Mouse (Mus musculus): ENCODE results near the gene Olfr91. TPM values are rescaled to one million over a fixed set of nuclear protein-coding genes. Genes with fewer than 3 reads are reported as not detected.

The Olfr91 gene
- polyA plus RNA-seq, 1 experiment = not detected

- TF ChIP-seq REST (IDR thresholded peaks at IDR 0.05; ENCODE audit: insufficient read depth, insufficient read length) = no peak
- no peak for TF ChIP-seq SRF (IDR thresholded peaks at IDR 0.05; ENCODE audit: control insufficient read depth, insufficient read length, low read depth)
- TF ChIP-seq MYOG (IDR thresholded peaks at IDR 0.05; ENCODE audit: control insufficient read depth in 1 of 3, insufficient read depth in 1 of 3, insufficient read length in 2 of 3, low read depth in 2 of 3) = no peak
- TF ChIP-seq POLR2AphosphoS2 (IDR thresholded peaks at IDR 0.05; ENCODE audit: insufficient read length, low read depth) = no peak
- Histone ChIP-seq H3K4me3 (no peak overlapping the region), H3K36me3 (ENCODE audit: control insufficient read depth, insufficient read depth) (no peaks in the 10 kb centered on the region)
Measured at GRCm38 (mm10) chr17:37049570-37050310, 48.3 kb downstream of the Olfr91 start.

GRCm38 (mm10) chr17:37048383-37048782 is 49.7 kb downstream of the Olfr91 start:
- Histone ChIP-seq H3K4me2 (ENCODE audit: low read depth) (no peak overlapping the region), H3K4me3 (no peak overlapping the region), H3K79me2 (ENCODE audit: control insufficient read depth, insufficient read depth) (no peaks in the 10 kb centered on the region), H3ac (ENCODE audit: control insufficient read depth, insufficient read length) (no peak overlapping the region), H3K27me3 (ENCODE audit: control insufficient read depth, insufficient read depth, insufficient read length) (no peaks in the 10 kb centered on the region), H3K36me3 (ENCODE audit: control insufficient read depth, insufficient read depth) (no peaks in the 10 kb centered on the region)
- TF ChIP-seq MAX (IDR thresholded peaks at IDR 0.05; ENCODE audit: low read depth) (no peak), E2F4 (IDR thresholded peaks at IDR 0.05; ENCODE audit: insufficient read depth) (no peak), REST (IDR thresholded peaks at IDR 0.05; ENCODE audit: insufficient read depth, insufficient read length) (no peak), POLR2AphosphoS2 (IDR thresholded peaks at IDR 0.05; ENCODE audit: insufficient read length, low read depth) (no peak), TCF12 (IDR thresholded peaks at IDR 0.05; ENCODE audit: insufficient read depth, poor library complexity, severe bottlenecking) (no peak), CEBPB (IDR thresholded peaks at IDR 0.05; ENCODE audit: insufficient read depth, poor library complexity, severe bottlenecking) (no peak), SRF (IDR thresholded peaks at IDR 0.05; ENCODE audit: control insufficient read depth, insufficient read length, low read depth) (no peak), USF1 (IDR thresholded peaks at IDR 0.05; ENCODE audit: low read depth) (no peak), MYOG (IDR thresholded peaks at IDR 0.05; ENCODE audit: control insufficient read depth in 1 of 3, insufficient read depth in 1 of 3, insufficient read length in 2 of 3, low read depth in 2 of 3) (no peak), TCF3 (IDR thresholded peaks at IDR 0.05; ENCODE audit: insufficient read length, low read depth) (no peak), MYOD1 (IDR thresholded peaks at IDR 0.05; ENCODE audit: control insufficient read depth in 1 of 3, insufficient read length in 2 of 3, low read depth in 2 of 3) (no peak), POLR2A (IDR thresholded peaks at IDR 0.05; ENCODE audit: insufficient read length, low read depth) (no peak)

More at GRCm38 (mm10) chr17:37049570-37050310, 48.3 kb downstream of the Olfr91 start:
- H3K79me2 ChIP-seq (ENCODE audit: control insufficient read depth, insufficient read depth) = no peaks in the 10 kb centered on the region
- no peak overlapping the region for H3K4me2 ChIP-seq (ENCODE audit: low read depth)
- no peaks in the 10 kb centered on the region for H3K27me3 ChIP-seq (ENCODE audit: control insufficient read depth, insufficient read depth, insufficient read length)
- no peak overlapping the region for H3ac ChIP-seq (ENCODE audit: control insufficient read depth, insufficient read length)

- H3K27me3 ChIP-seq (ENCODE audit: control insufficient read depth, insufficient read depth, insufficient read length) = no peaks in the 10 kb centered on the region
- TF ChIP-seq MYOG (IDR thresholded peaks at IDR 0.05; ENCODE audit: control insufficient read depth in 1 of 3, insufficient read depth in 1 of 3, insufficient read length in 2 of 3, low read depth in 2 of 3) = no peak
- TF ChIP-seq POLR2AphosphoS2 (IDR thresholded peaks at IDR 0.05; ENCODE audit: insufficient read length, low read depth) = no peak
- TF ChIP-seq CEBPB (IDR thresholded peaks at IDR 0.05; ENCODE audit: insufficient read depth, poor library complexity, severe bottlenecking) = no peak
- TF ChIP-seq MYOD1 (IDR thresholded peaks at IDR 0.05; ENCODE audit: control insufficient read depth in 1 of 3, insufficient read length in 2 of 3, low read depth in 2 of 3) = no peak
- no peak for TF ChIP-seq POLR2A (IDR thresholded peaks at IDR 0.05; ENCODE audit: insufficient read length, low read depth)
- no peak for TF ChIP-seq TCF3 (IDR thresholded peaks at IDR 0.05; ENCODE audit: insufficient read length, low read depth)
- TF ChIP-seq USF1 (IDR thresholded peaks at IDR 0.05; ENCODE audit: low read depth) = no peak
- TF ChIP-seq MAX (IDR thresholded peaks at IDR 0.05; ENCODE audit: low read depth) = no peak
- no peak for TF ChIP-seq TCF12 (IDR thresholded peaks at IDR 0.05; ENCODE audit: insufficient read depth, poor library complexity, severe bottlenecking)
- no peak for TF ChIP-seq REST (IDR thresholded peaks at IDR 0.05; ENCODE audit: insufficient read depth, insufficient read length)
- no peak for TF ChIP-seq SRF (IDR thresholded peaks at IDR 0.05; ENCODE audit: control insufficient read depth, insufficient read length, low read depth)
- TF ChIP-seq E2F4 (IDR thresholded peaks at IDR 0.05; ENCODE audit: insufficient read depth) = no peak
- no peak overlapping the region for H3ac ChIP-seq (ENCODE audit: control insufficient read depth, insufficient read length)
- no peaks in the 10 kb centered on the region for H3K79me2 ChIP-seq (ENCODE audit: control insufficient read depth, insufficient read depth)
- H3K4me3 ChIP-seq = no peak overlapping the region
- no peak overlapping the region for H3K4me2 ChIP-seq (ENCODE audit: low read depth)
- H3K36me3 ChIP-seq (ENCODE audit: control insufficient read depth, insufficient read depth) = no peaks in the 10 kb centered on the region
Measured at GRCm38 (mm10) chr17:37047981-37048380, 50.1 kb downstream of the Olfr91 start.

DNA sequence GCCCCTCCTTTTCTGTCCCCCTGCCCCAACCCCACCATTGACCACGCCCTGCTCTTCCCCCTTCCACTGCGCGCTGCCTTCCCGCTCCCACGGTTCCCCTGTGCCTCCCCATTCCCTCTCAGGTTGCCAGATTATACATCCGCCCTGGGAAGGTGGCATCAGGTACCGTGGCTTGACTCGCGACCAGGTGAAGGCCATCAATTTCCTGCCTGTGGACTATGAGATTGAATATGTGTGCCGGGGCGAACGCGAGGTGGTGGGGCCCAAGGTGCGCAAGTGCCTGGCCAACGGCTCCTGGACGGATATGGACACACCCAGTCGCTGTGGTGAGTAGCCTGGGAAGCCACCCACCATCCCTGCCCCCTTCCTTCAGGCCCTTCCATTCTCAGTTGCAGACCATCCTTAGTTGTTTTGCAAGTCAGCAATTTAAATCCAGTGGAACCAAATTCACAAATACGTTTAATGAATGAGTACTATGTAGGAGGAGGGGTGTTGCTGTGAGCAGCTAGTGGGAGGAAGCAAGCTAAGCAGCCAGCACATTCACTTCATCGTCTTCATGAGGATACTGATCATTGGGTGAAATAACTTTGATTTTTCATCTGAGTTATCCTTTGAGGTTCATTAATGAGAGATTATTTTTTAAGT is 50.6 kb downstream of the Olfr91 start:
- peak overlapping the region; percentile 47 for H3K4me3 ChIP-seq
- H3K36me3 ChIP-seq (ENCODE audit: control insufficient read depth, insufficient read depth) = no peaks in the 10 kb centered on the region
- H3K27me3 ChIP-seq (ENCODE audit: control insufficient read depth, insufficient read depth, insufficient read length) = no peaks in the 10 kb centered on the region
- no peak overlapping the region for H3ac ChIP-seq (ENCODE audit: control insufficient read depth, insufficient read length)
- H3K79me2 ChIP-seq (ENCODE audit: control insufficient read depth, insufficient read depth) = no peaks in the 10 kb centered on the region
- no peak overlapping the region for H3K4me2 ChIP-seq (ENCODE audit: low read depth)
- TF ChIP-seq MAX (IDR thresholded peaks at IDR 0.05; ENCODE audit: low read depth) = no peak
- TF ChIP-seq E2F4 (IDR thresholded peaks at IDR 0.05; ENCODE audit: insufficient read depth) = no peak
- no peak for TF ChIP-seq MYOG (IDR thresholded peaks at IDR 0.05; ENCODE audit: control insufficient read depth in 1 of 3, insufficient read depth in 1 of 3, insufficient read length in 2 of 3, low read depth in 2 of 3)
- no peak for TF ChIP-seq POLR2A (IDR thresholded peaks at IDR 0.05; ENCODE audit: insufficient read length, low read depth)
- no peak for TF ChIP-seq TCF3 (IDR thresholded peaks at IDR 0.05; ENCODE audit: insufficient read length, low read depth)
- TF ChIP-seq USF1 (IDR thresholded peaks at IDR 0.05; ENCODE audit: low read depth) = no peak
- TF ChIP-seq TCF12 (IDR thresholded peaks at IDR 0.05; ENCODE audit: insufficient read depth, poor library complexity, severe bottlenecking) = no peak

Data from myocyte (in vitro differentiated cells).